Mouse (Mus musculus): Measurements from ENCODE around the gene Nenf. TPM values are rescaled to one million over a fixed set of nuclear protein-coding genes. Genes with fewer than 3 reads are reported as not detected.

The Nenf gene
- polyA plus RNA-seq, 1 experiment = 38.2 TPM

DNA sequence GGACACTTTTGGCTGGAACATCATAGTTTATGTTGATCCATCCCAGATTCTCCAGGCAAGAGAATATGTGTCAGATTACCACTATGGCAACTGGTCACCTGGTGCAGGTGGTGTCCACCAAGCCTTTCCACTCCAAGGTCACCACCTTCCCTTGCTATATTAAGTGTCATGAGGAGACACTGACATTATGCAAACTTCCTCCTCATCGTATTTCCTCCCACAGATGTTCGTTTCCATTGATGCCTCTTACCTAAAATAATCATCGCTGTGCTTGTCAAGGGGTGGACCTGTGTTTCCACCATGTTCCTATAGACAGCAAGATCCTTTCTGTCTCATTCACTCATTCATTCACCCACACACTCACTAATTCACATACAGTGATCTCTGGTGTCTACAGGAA lies 45.3 kb downstream of the Nenf start:
- Histone ChIP-seq H3K27ac (ENCODE audit: control insufficient read depth, insufficient read depth, low read depth, low read length) (no peak overlapping the region), H3K36me3 (ENCODE audit: control insufficient read depth, insufficient read depth, low read length) (no peaks in the 10 kb centered on the region), H3K27me3 (ENCODE audit: control insufficient read depth, insufficient read depth, low read length) (no peaks in the 10 kb centered on the region), H3K4me1 (ENCODE audit: control insufficient read depth, insufficient read depth, low read length) (peaks cover 3% of the 10 kb centered on the region; the same call in 1 of the 2 replicates), H3K4me3 (ENCODE audit: control insufficient read depth, low read depth, low read length) (no peak overlapping the region)
- TF ChIP-seq CTCF (IDR thresholded peaks at IDR 0.05; ENCODE audit: control insufficient read depth, insufficient read depth, insufficient replicate concordance, low read depth, low read length) (no peak), POLR2A (IDR thresholded peaks at IDR 0.05; ENCODE audit: control insufficient read depth, low read depth, low read length) (no peak)

DNA sequence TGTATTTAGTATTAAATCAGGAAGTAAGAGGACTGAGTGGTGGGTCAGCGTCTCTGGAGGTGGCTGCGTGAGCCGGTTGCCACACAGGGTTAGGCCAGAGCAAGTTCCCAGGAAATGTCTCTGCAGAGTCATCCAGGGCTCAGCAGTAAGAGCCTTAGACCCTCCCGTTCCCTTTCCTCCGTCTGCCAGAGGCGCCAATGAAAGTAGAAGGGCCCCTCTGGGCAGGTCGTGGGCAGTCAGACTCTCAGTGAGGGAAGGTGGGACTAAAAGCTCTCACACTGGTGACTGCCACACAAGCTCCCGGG lies 48.4 kb downstream of the Nenf start:
- Histone ChIP-seq H3K4me1 (ENCODE audit: control insufficient read depth, insufficient read depth, low read length) (no peaks in the 10 kb centered on the region), H3K4me3 (ENCODE audit: control insufficient read depth, low read depth, low read length) (no peak overlapping the region), H3K27ac (ENCODE audit: control insufficient read depth, insufficient read depth, low read depth, low read length) (no peak overlapping the region), H3K36me3 (ENCODE audit: control insufficient read depth, insufficient read depth, low read length) (no peaks in the 10 kb centered on the region), H3K27me3 (ENCODE audit: control insufficient read depth, insufficient read depth, low read length) (no peaks in the 10 kb centered on the region)
- TF ChIP-seq CTCF (IDR thresholded peaks at IDR 0.05; ENCODE audit: control insufficient read depth, insufficient read depth, insufficient replicate concordance, low read depth, low read length) = no peak
- TF ChIP-seq POLR2A (IDR thresholded peaks at IDR 0.05; ENCODE audit: control insufficient read depth, low read depth, low read length) = no peak

DNA sequence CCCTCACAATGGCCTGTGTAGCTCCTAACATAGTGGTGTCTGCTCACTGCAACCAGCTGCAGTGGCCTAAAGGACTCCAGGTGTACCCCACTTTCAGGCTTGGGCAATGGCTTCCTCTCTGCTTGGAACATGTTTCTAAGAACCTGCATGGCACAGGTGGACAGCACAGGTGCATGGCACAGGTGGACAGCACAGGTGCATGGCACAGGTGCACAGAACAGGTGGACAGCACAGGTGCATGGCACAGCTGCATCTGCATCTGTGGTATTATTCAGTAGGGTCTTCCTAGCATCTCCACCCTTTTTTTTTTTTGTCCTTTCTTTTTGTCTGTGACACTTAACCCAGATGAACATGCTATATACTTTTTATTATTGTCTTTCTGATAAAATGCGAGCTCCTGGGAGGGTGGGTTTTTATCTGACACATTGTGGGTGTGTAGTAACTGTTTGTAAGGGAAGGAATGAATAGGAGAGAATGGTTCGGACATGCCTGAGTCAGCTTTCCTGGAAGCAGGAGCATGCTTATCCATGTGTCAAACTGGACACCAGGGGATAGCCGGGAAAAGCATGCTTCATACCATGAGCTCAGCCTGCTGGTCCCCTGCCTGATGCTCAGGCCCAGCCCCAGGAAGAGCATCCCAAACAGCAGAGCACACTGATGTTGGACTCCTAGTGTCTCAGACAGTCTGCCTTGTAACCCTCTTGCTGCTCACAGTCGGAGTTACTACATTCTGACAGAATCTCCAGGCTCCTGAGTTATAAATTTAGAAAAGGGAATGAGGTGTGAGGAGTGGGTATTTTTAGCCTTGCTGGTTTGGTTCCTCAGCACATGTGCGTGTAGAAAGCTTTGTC lies 49.0 kb downstream of the Nenf start:
- Histone ChIP-seq H3K27me3 (ENCODE audit: control insufficient read depth, insufficient read depth, low read length) (no peaks in the 10 kb centered on the region), H3K4me3 (ENCODE audit: control insufficient read depth, low read depth, low read length) (no peak overlapping the region), H3K36me3 (ENCODE audit: control insufficient read depth, insufficient read depth, low read length) (no peaks in the 10 kb centered on the region), H3K4me1 (ENCODE audit: control insufficient read depth, insufficient read depth, low read length) (no peaks in the 10 kb centered on the region), H3K27ac (ENCODE audit: control insufficient read depth, insufficient read depth, low read depth, low read length) (no peak overlapping the region)
- TF ChIP-seq CTCF (IDR thresholded peaks at IDR 0.05; ENCODE audit: control insufficient read depth, insufficient read depth, insufficient replicate concordance, low read depth, low read length) = no peak
- TF ChIP-seq POLR2A (IDR thresholded peaks at IDR 0.05; ENCODE audit: control insufficient read depth, low read depth, low read length) = no peak

DNA sequence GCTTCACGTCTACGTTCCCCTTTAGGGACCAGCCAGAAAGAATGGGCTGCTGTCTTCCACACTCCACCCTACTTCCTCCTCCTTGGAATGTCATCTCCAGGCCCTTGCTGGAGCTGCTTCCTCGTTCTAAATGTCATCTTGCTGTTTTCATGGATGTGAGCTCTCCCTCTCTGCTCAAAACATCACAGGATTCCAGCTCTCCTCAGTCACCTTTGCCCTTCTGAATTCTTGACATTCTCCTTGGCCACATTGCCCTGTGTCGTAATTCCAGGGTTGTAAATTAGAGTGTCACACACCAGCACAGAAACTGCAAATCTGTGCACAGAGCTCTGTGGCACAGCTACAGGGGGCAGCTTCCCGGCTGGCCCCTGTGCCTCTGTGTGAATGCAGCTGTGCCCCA lies 50.1 kb downstream of the Nenf start:
- Histone ChIP-seq H3K36me3 (ENCODE audit: control insufficient read depth, insufficient read depth, low read length) (no peaks in the 10 kb centered on the region), H3K27ac (ENCODE audit: control insufficient read depth, insufficient read depth, low read depth, low read length) (no peak overlapping the region), H3K4me3 (ENCODE audit: control insufficient read depth, low read depth, low read length) (no peak overlapping the region), H3K4me1 (ENCODE audit: control insufficient read depth, insufficient read depth, low read length) (no peaks in the 10 kb centered on the region), H3K27me3 (ENCODE audit: control insufficient read depth, insufficient read depth, low read length) (no peaks in the 10 kb centered on the region)
- TF ChIP-seq POLR2A (IDR thresholded peaks at IDR 0.05; ENCODE audit: control insufficient read depth, low read depth, low read length) (no peak), CTCF (IDR thresholded peaks at IDR 0.05; ENCODE audit: control insufficient read depth, insufficient read depth, insufficient replicate concordance, low read depth, low read length) (no peak)

DNA sequence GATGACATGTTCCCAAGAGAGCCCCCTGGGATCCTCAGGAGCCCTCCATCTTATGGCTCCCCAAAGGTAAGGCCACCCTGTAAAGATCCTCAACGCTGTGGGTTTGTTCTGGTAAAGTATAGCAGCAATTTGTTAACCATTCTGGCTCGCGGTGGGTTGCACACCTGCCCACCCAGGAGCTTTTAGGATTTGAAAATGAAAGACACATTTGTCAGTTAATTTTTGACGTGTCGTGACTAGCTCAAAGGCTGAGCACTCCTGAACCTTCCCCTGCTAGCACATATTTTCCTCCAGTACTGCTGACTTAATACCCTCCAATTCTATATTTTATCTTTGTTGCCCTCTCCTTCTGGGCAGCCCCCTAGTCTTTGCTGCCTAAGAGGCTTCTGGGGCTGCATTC lies 50.8 kb downstream of the Nenf start:
- Histone ChIP-seq H3K36me3 (ENCODE audit: control insufficient read depth, insufficient read depth, low read length) (no peaks in the 10 kb centered on the region), H3K27ac (ENCODE audit: control insufficient read depth, insufficient read depth, low read depth, low read length) (no peak overlapping the region), H3K27me3 (ENCODE audit: control insufficient read depth, insufficient read depth, low read length) (no peaks in the 10 kb centered on the region), H3K4me1 (ENCODE audit: control insufficient read depth, insufficient read depth, low read length) (no peaks in the 10 kb centered on the region), H3K4me3 (ENCODE audit: control insufficient read depth, low read depth, low read length) (no peak overlapping the region)
- no peak for TF ChIP-seq CTCF (IDR thresholded peaks at IDR 0.05; ENCODE audit: control insufficient read depth, insufficient read depth, insufficient replicate concordance, low read depth, low read length)
- no peak for TF ChIP-seq POLR2A (IDR thresholded peaks at IDR 0.05; ENCODE audit: control insufficient read depth, low read depth, low read length)

DNA sequence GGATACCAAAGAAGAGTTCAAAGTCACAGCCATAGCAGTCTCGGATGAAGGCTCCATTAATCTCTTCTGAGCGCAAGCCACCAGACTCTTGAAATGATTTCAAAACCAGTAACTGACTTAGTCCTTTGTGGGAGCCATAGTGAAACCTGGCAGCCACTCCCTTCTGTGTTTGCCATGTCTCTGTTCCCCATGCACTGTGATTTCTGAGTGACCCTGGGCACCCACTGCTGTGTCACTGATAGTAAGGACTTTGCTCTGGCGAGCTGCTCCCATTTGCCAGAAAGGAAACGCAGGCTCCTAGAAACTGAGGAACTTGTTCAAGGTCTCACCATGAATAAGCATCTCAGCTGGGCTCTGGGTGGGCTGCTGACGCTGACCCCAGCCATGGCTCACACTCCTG lies 54.5 kb downstream of the Nenf start:
- Histone ChIP-seq H3K36me3 (ENCODE audit: control insufficient read depth, insufficient read depth, low read length) (no peaks in the 10 kb centered on the region), H3K27ac (ENCODE audit: control insufficient read depth, insufficient read depth, low read depth, low read length) (no peak overlapping the region), H3K4me3 (ENCODE audit: control insufficient read depth, low read depth, low read length) (no peak overlapping the region), H3K27me3 (ENCODE audit: control insufficient read depth, insufficient read depth, low read length) (no peaks in the 10 kb centered on the region), H3K4me1 (ENCODE audit: control insufficient read depth, insufficient read depth, low read length) (no peaks in the 10 kb centered on the region)
- no peak for TF ChIP-seq CTCF (IDR thresholded peaks at IDR 0.05; ENCODE audit: control insufficient read depth, insufficient read depth, insufficient replicate concordance, low read depth, low read length)
- TF ChIP-seq POLR2A (IDR thresholded peaks at IDR 0.05; ENCODE audit: control insufficient read depth, low read depth, low read length) = no peak

DNA sequence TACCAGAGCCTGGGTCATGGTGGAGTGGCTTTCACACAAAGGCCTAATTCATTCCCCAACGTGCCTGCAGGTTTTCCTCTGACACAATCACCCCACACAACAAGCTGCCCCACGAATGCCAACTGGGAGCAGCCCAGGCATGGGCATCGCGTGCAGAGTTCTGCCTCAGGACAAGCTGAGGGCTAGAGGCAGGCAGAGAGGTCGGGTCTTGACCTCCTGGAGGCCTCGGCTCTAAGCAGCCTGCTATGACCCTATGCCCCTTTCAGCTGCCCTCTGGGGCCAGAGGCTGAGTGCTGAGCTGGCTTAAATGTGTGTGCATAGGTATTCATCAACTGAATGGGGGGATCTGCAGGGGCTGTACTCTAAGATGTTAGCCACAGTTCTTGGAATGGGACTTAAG lies 56.1 kb downstream of the Nenf start:
- Histone ChIP-seq H3K27ac (ENCODE audit: control insufficient read depth, insufficient read depth, low read depth, low read length) (no peak overlapping the region), H3K36me3 (ENCODE audit: control insufficient read depth, insufficient read depth, low read length) (no peaks in the 10 kb centered on the region), H3K4me3 (ENCODE audit: control insufficient read depth, low read depth, low read length) (no peak overlapping the region), H3K4me1 (ENCODE audit: control insufficient read depth, insufficient read depth, low read length) (no peaks in the 10 kb centered on the region), H3K27me3 (ENCODE audit: control insufficient read depth, insufficient read depth, low read length) (no peaks in the 10 kb centered on the region)
- TF ChIP-seq POLR2A (IDR thresholded peaks at IDR 0.05; ENCODE audit: control insufficient read depth, low read depth, low read length) (no peak), CTCF (IDR thresholded peaks at IDR 0.05; ENCODE audit: control insufficient read depth, insufficient read depth, insufficient replicate concordance, low read depth, low read length) (no peak)
